Mouse (Mus musculus): Measurements from ENCODE around the gene Shisal1. TPM values are rescaled to one million over a fixed set of nuclear protein-coding genes. Genes with fewer than 3 reads are reported as not detected.

Gene Shisal1
- polyA plus RNA-seq, 1 experiment from 2014 or later = 1.1 TPM

DNA sequence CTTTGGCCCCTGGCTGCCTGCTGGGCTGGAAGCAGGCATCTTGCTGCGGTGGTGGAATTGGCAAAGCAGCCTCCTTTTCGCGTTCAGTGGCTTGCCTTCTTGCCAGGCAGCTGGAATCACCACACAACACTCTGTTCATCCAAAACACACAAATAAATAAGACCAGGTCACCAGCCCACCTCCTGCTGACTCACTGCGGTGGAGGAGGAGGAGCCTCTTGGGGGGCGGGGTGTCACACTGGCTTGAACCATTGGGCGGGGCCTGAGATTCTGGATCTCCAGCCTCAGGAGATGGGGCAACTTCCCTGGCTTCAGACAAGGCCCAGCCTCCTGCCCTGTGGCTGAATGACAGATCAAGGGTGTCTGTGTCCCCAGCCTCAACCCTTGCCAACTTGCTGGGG lies 34.5 kb downstream of the Shisal1 start:
- TF ChIP-seq CTCF (IDR thresholded peaks at IDR 0.05; ENCODE audit: low read depth) = no peak
- Histone ChIP-seq H3K27me3 (ENCODE audit: insufficient read depth, low read length) (no peaks in the 10 kb centered on the region), H3K36me3 (ENCODE audit: insufficient read depth) (no peaks in the 10 kb centered on the region), H3K9ac (peak overlapping the region; percentile 26; the same call in 1 of the 2 replicates), H3K27ac (ENCODE audit: low read depth) (no peak overlapping the region), H3K4me3 (ENCODE audit: low read depth, low read length) (no peak overlapping the region), H3K4me1 (ENCODE audit: insufficient read depth) (peaks cover 3% of the 10 kb centered on the region; the same call in 1 of the 2 replicates), H3K9me3 (ENCODE audit: low read depth, low read length) (no peaks in the 10 kb centered on the region), H3K4me2 (no peak overlapping the region)
- DNase-seq = peak; percentile 75
- ATAC-seq (ENCODE audit: insufficient read depth) = peak; percentile 67
- 15% methylated on average over 6 of the region's 6 CpGs for WGBS

DNA sequence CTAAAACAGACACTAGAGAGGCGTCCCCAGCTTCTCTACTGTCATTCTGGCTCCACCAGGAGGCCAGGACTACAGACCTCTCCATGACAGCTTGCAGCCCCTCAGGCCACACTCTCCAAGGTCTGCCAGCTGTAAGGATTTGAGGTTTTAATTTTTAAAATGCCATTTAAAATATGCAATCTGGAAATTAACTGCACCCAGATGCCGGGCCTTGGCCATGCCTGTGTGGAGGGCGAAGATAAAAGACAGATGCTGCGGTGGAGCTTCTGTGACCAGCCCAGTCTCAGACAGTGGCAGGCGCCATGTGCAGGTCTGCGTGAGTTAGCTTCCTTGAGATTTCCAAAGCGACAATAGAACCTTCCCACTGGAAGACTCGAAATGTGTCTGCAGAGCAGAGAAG lies 36.8 kb downstream of the Shisal1 start:
- Histone ChIP-seq H3K27ac (ENCODE audit: low read depth) (no peak overlapping the region), H3K36me3 (ENCODE audit: insufficient read depth) (no peaks in the 10 kb centered on the region), H3K9ac (no peak overlapping the region), H3K9me3 (ENCODE audit: low read depth, low read length) (no peaks in the 10 kb centered on the region), H3K4me1 (ENCODE audit: insufficient read depth) (peaks cover 3% of the 10 kb centered on the region; the same call in 1 of the 2 replicates), H3K27me3 (ENCODE audit: insufficient read depth, low read length) (no peaks in the 10 kb centered on the region), H3K4me2 (no peak overlapping the region), H3K4me3 (ENCODE audit: low read depth, low read length) (no peak overlapping the region)
- TF ChIP-seq CTCF (IDR thresholded peaks at IDR 0.05; ENCODE audit: low read depth) = no peak
- WGBS = 60% methylated on average over 8 of the region's 8 CpGs
- ATAC-seq (ENCODE audit: insufficient read depth) (no peak), DNase-seq (no peak)

- Histone ChIP-seq H3K4me3 (ENCODE audit: low read depth, low read length) (no peak overlapping the region), H3K36me3 (ENCODE audit: insufficient read depth) (no peaks in the 10 kb centered on the region), H3K9ac (no peak overlapping the region), H3K9me3 (ENCODE audit: low read depth, low read length) (no peaks in the 10 kb centered on the region), H3K4me1 (ENCODE audit: insufficient read depth) (peaks cover 3% of the 10 kb centered on the region; the same call in 1 of the 2 replicates), H3K27me3 (ENCODE audit: insufficient read depth, low read length) (no peaks in the 10 kb centered on the region), H3K4me2 (no peak overlapping the region), H3K27ac (ENCODE audit: low read depth) (no peak overlapping the region)
- 52% methylated on average over 3 of the region's 3 CpGs for WGBS
- ATAC-seq (ENCODE audit: insufficient read depth) (no peak), DNase-seq (no peak)
- TF ChIP-seq CTCF (IDR thresholded peaks at IDR 0.05; ENCODE audit: low read depth) = no peak
These were observed 38.3 kb downstream of the Shisal1 start for GRCm38 (mm10) chr15:84408576-84408975.

- Histone ChIP-seq H3K27ac (ENCODE audit: low read depth) (no peak overlapping the region), H3K9ac (no peak overlapping the region), H3K9me3 (ENCODE audit: low read depth, low read length) (no peaks in the 10 kb centered on the region), H3K4me2 (no peak overlapping the region), H3K4me3 (ENCODE audit: low read depth, low read length) (no peak overlapping the region), H3K4me1 (ENCODE audit: insufficient read depth) (no peaks in the 10 kb centered on the region), H3K27me3 (ENCODE audit: insufficient read depth, low read length) (no peaks in the 10 kb centered on the region), H3K36me3 (ENCODE audit: insufficient read depth) (no peaks in the 10 kb centered on the region)
- DNase-seq = no peak
- 82% methylated on average over 3 of the region's 3 CpGs for WGBS
- ATAC-seq (ENCODE audit: insufficient read depth) = no peak
- TF ChIP-seq CTCF (IDR thresholded peaks at IDR 0.05; ENCODE audit: low read depth) = no peak
These were observed 41.1 kb downstream of the Shisal1 start for GRCm38 (mm10) chr15:84405759-84406158.

- H3K4me2 ChIP-seq = no peak overlapping the region
- no peaks in the 10 kb centered on the region for H3K4me1 ChIP-seq (ENCODE audit: insufficient read depth)
- no peak for TF ChIP-seq CTCF (IDR thresholded peaks at IDR 0.05; ENCODE audit: low read depth)
- no peaks in the 10 kb centered on the region for H3K36me3 ChIP-seq (ENCODE audit: insufficient read depth)
- H3K4me3 ChIP-seq (ENCODE audit: low read depth, low read length) = no peak overlapping the region
- ATAC-seq (ENCODE audit: insufficient read depth) (no peak; the same call in 1 of the 2 replicates), DNase-seq (no peak)
- no peaks in the 10 kb centered on the region for H3K27me3 ChIP-seq (ENCODE audit: insufficient read depth, low read length)
- WGBS = 64% methylated on average over 10 of the region's 10 CpGs
- H3K27ac ChIP-seq (ENCODE audit: low read depth) = no peak overlapping the region
- H3K9ac ChIP-seq = no peak overlapping the region
- H3K9me3 ChIP-seq (ENCODE audit: low read depth, low read length) = no peaks in the 10 kb centered on the region
These were observed 43.3 kb downstream of the Shisal1 start for GRCm38 (mm10) chr15:84403454-84404113.

- Histone ChIP-seq H3K27me3 (ENCODE audit: insufficient read depth, low read length) (no peaks in the 10 kb centered on the region), H3K4me1 (ENCODE audit: insufficient read depth) (no peaks in the 10 kb centered on the region), H3K27ac (ENCODE audit: low read depth) (no peak overlapping the region), H3K4me2 (no peak overlapping the region), H3K4me3 (ENCODE audit: low read depth, low read length) (no peak overlapping the region), H3K9me3 (ENCODE audit: low read depth, low read length) (no peaks in the 10 kb centered on the region), H3K9ac (no peak overlapping the region), H3K36me3 (ENCODE audit: insufficient read depth) (no peaks in the 10 kb centered on the region)
- ATAC-seq (ENCODE audit: insufficient read depth) (no peak), DNase-seq (no peak)
- WGBS = 73% methylated on average over 4 of the region's 4 CpGs
- TF ChIP-seq CTCF (IDR thresholded peaks at IDR 0.05; ENCODE audit: low read depth) = no peak
These were observed 48.3 kb downstream of the Shisal1 start for GRCm38 (mm10) chr15:84398617-84399016.

DNA sequence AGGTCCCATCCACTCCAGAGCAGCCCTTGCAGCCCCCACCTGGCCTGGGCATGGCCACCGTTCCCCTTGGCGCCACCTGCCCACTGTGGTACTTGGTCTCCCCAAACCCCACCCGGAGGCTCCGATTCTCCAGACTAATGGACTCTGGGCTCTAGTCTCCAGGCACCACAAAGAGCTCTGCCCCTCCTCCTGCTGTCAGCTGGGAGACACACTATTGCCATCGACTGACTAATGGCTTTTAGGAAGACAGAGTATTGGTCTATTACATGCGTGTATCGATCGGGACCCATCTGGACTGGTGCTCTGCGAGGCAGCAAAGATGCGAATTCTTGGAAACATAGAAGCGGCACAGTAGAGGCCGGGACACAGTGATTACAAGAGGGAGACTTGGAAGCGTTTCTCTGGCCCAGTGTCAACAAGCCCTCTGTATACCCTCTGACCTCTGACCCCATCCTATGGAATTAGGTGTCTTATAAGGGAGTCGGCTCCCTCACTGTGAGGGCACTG lies 49.2 kb downstream of the Shisal1 start:
- H3K9me3 ChIP-seq (ENCODE audit: low read depth, low read length) = no peaks in the 10 kb centered on the region
- ATAC-seq (ENCODE audit: insufficient read depth) (no peak), DNase-seq (no peak)
- H3K27ac ChIP-seq (ENCODE audit: low read depth) = no peak overlapping the region
- H3K4me3 ChIP-seq (ENCODE audit: low read depth, low read length) = no peak overlapping the region
- H3K4me2 ChIP-seq = no peak overlapping the region
- no peak for TF ChIP-seq CTCF (IDR thresholded peaks at IDR 0.05; ENCODE audit: low read depth)
- 41% methylated on average over 14 of the region's 14 CpGs for WGBS
- H3K4me1 ChIP-seq (ENCODE audit: insufficient read depth) = no peaks in the 10 kb centered on the region
- no peaks in the 10 kb centered on the region for H3K27me3 ChIP-seq (ENCODE audit: insufficient read depth, low read length)
- no peak overlapping the region for H3K9ac ChIP-seq
- no peaks in the 10 kb centered on the region for H3K36me3 ChIP-seq (ENCODE audit: insufficient read depth)

All from lung, embryonic 14.5 days (tissue).